Mouse (Mus musculus) E14TG2a.4 (cell line): Measurements from ENCODE around the gene Anp32e.

ENCODE experiments used
- CTCF ChIP-seq: conservative IDR thresholded peaks from 2 replicates; pipeline ENCODE4 v1.5.1; 2014; ENCODE audit warnings: low read length
- NANOG ChIP-seq: IDR thresholded peaks from 2 replicates; pipeline ENCODE4 v1.6.1; 2014; ENCODE audit warnings: borderline replicate concordance, low read length, mixed read lengths
- POU5F1 ChIP-seq: IDR thresholded peaks from 2 replicates; pipeline ENCODE4 v1.6.1; 2014; ENCODE audit warnings: low read length, borderline replicate concordance

DNA sequence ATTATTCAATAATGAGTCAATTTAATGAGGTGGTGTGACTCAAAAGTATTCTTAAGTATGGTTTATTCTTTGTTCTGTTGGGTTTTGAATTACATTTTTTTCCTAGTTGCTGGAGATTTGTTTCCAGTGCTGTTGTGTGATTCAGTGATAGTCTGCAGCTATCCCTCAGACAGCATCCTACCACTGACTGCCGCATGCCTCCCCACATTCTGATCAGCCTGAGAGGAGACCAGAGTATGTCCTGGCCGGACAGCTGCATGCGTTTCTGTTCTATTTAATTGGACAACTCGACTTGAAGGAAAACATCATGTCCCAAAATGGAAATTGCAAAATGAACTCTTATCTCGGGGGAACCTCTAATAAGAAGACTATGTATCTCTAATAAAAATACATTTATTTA is 19.3 kb downstream of the Anp32e start:
- no peak for TF ChIP-seq CTCF
- no peak for TF ChIP-seq NANOG
- TF ChIP-seq POU5F1, result no peak
